ENCODE assay signal across 9 mouse cellular contexts in the genomic region with DNA sequence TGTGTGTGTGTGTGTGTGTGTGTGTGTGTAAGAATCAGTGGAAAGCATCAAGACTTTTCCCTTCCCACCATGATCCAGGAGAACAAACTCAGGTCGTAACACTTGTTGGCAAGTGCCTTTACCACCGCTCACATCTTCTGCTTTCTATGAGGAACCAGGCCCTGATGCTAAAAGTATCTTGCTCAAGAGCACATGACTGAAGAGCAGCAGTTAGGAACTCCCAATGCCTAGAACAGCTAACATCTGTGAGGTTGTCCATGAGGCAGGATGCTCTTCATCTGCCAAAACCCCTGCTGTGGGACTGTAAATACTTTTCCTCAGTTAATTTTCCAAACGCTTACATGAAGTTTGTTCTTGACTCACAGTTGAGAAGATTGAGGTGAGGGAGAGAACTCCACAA. TPM values are rescaled to one million over a fixed set of nuclear protein-coding genes. Genes with fewer than 3 reads are reported as not detected.
DNase-seq lines count a peak whose midpoint lies in the region; ATAC-seq lines count a peak whose summit lies in the region.
"Had no signal": no experiment of that assay in that cellular context is flagged by ENCODE, and none has a peak within 500 bp of the region (broad histone marks: within the 10 kb centered on the region; RNA-seq: fewer than 3 reads in every experiment).

No protein-coding gene starts in this region.

- 60% methylated on average over 3 of the region's 3 CpGs for WGBS in kidney, embryonic 14.5 days
- WGBS in embryonic facial prominence, embryonic 10.5 days: 60% methylated on average over 3 of the region's 3 CpGs
- 65% methylated on average over 3 of the region's 3 CpGs for WGBS in hindbrain, embryonic 16.5 days

- H3K4me3 ChIP-seq in kidney, embryonic 14.5 days (ENCODE audit: low read length): peak overlapping the region; percentile 82
- peak overlapping the region; percentile 89 for H3K4me3 ChIP-seq in embryonic facial prominence, embryonic 10.5 days
- peak overlapping the region; percentile 91 for H3K4me3 ChIP-seq in hindbrain, embryonic 16.5 days (ENCODE audit: low read length)

- H3K9me3 ChIP-seq in kidney, embryonic 14.5 days (ENCODE audit: control insufficient read depth, low read length): no peaks in the 10 kb centered on the region
- no peaks in the 10 kb centered on the region for H3K9me3 ChIP-seq in embryonic facial prominence, embryonic 10.5 days
- no peaks in the 10 kb centered on the region for H3K9me3 ChIP-seq in hindbrain, embryonic 16.5 days (ENCODE audit: control insufficient read depth, low read length)

- no peak for DNase-seq in kidney, postnatal 36 days
- DNase-seq in embryonic facial prominence, embryonic 10.5 days (ENCODE audit: low spot score): no peak
- peak; percentile 8 for DNase-seq in testis, postnatal 14 days (ENCODE audit: low spot score)
- DNase-seq in right cerebral cortex, postnatal 25 days: no peak
- DNase-seq in kidney, postnatal 25 days: no peak

- H3K27me3 ChIP-seq in kidney, embryonic 14.5 days (ENCODE audit: control insufficient read depth, insufficient read depth, low read length): no peaks in the 10 kb centered on the region
- H3K27me3 ChIP-seq in embryonic facial prominence, embryonic 10.5 days (replicated peaks; ENCODE audit: low read depth, poor library complexity, severe bottlenecking): no peaks in the 10 kb centered on the region
- H3K27me3 ChIP-seq in hindbrain, embryonic 16.5 days (replicated peaks; ENCODE audit: control insufficient read depth, insufficient read depth, low read length): no peaks in the 10 kb centered on the region

- ATAC-seq in kidney, embryonic 14.5 days (ENCODE audit: low FRiP score, low TSS enrichment): no peak; the same call in 1 of the 2 replicates
- ATAC-seq in hindbrain, embryonic 16.5 days: no peak
- peak; percentile 79 for ATAC-seq in megakaryocyte, adult 5-6 weeks (ENCODE audit: poor library complexity, severe bottlenecking)

- no peaks in the 10 kb centered on the region; the same call in 1 of the 2 replicates for H3K36me3 ChIP-seq in kidney, embryonic 14.5 days (ENCODE audit: control insufficient read depth, insufficient read depth, low read length)
- no peaks in the 10 kb centered on the region for H3K36me3 ChIP-seq in embryonic facial prominence, embryonic 10.5 days (replicated peaks)
- H3K36me3 ChIP-seq in hindbrain, embryonic 16.5 days (ENCODE audit: control insufficient read depth, insufficient read depth, low read length): no peaks in the 10 kb centered on the region

- H3K4me1 ChIP-seq in kidney, embryonic 14.5 days (ENCODE audit: control insufficient read depth, insufficient read depth, low read length): peaks cover 13% of the 10 kb centered on the region
- peaks cover 18% of the 10 kb centered on the region for H3K4me1 ChIP-seq in embryonic facial prominence, embryonic 10.5 days
- H3K4me1 ChIP-seq in hindbrain, embryonic 16.5 days (ENCODE audit: control insufficient read depth, insufficient read depth, low read depth, low read length): peaks cover 11% of the 10 kb centered on the region

- H3K9ac ChIP-seq in kidney, embryonic 14.5 days (ENCODE audit: low read depth, low read length): no peak overlapping the region
- no peak overlapping the region for H3K9ac ChIP-seq in hindbrain, embryonic 16.5 days (ENCODE audit: low read depth, low read length)

- no peak overlapping the region for H3K27ac ChIP-seq in kidney, embryonic 14.5 days (ENCODE audit: low read depth, low read length)
- H3K27ac ChIP-seq in embryonic facial prominence, embryonic 10.5 days (replicated peaks): no peak overlapping the region; the same call in 1 of the 2 replicates
- no peak overlapping the region; the same call in 1 of the 2 replicates for H3K27ac ChIP-seq in hindbrain, embryonic 16.5 days (ENCODE audit: low read depth, low read length)

- H3K4me2 ChIP-seq in kidney, embryonic 14.5 days (replicated peaks; ENCODE audit: low read depth, low read length): peak overlapping the region; percentile 84
- peak overlapping the region; percentile 85 for H3K4me2 ChIP-seq in hindbrain, embryonic 16.5 days (ENCODE audit: low read length)

RNA-seq across cellular contexts. Expression of a gene that starts 0.5 kb away (rescaled TPM):
- 43.9 and 52.8 TPM in 2 replicates for polyA plus RNA-seq in kidney, embryonic 14.5 days (2014; fragmentation: Nextera tagmentation; extraction: Ambion mirVana)
- 30.5 and 32.1 TPM in 2 replicates for polyA plus RNA-seq in embryonic facial prominence, embryonic 10.5 days (2016; fragmentation: Nextera tagmentation; extraction: Ambion mirVana)
- 36.3 and 37.0 TPM in 2 replicates for polyA plus RNA-seq in hindbrain, embryonic 16.5 days (2015; fragmentation: Nextera tagmentation; extraction: Ambion mirVana)
- total RNA-seq in megakaryocyte, adult 5-6 weeks (2015): 54.3 and 54.4 TPM in 2 replicates
- 43.1 and 52.2 TPM in 2 replicates for total RNA-seq in megakaryocyte, adult 5-6 weeks (2017)

RNA-seq across cellular contexts. Expression of a gene that starts 59.5 kb away (rescaled TPM):
- 0.26 TPM in 1 of 2 replicates, not detected in the other for polyA plus RNA-seq in kidney, embryonic 14.5 days (2014; fragmentation: Nextera tagmentation; extraction: Ambion mirVana)
- 0.57 and 1.1 TPM in 2 replicates for polyA plus RNA-seq in embryonic facial prominence, embryonic 10.5 days (2016; fragmentation: Nextera tagmentation; extraction: Ambion mirVana)
- polyA plus RNA-seq in hindbrain, embryonic 16.5 days (2015; fragmentation: Nextera tagmentation; extraction: Ambion mirVana): 0.24 and 7.3 TPM in 2 replicates
- 10.7 and 12.1 TPM in 2 replicates for total RNA-seq in megakaryocyte, adult 5-6 weeks (2015)
- total RNA-seq in megakaryocyte, adult 5-6 weeks (2017): 9.2 and 12.2 TPM in 2 replicates
- total RNA-seq: layer of hippocampus, adult 18-20 months had no signal
